Mouse (Mus musculus): ENCODE results near the gene Arl10. TPM values are rescaled to one million over a fixed set of nuclear protein-coding genes. Genes with fewer than 3 reads are reported as not detected.

Gene Arl10
- polyA plus RNA-seq, 1 experiment: 24.8 TPM

- Histone ChIP-seq H3K79me3 (ENCODE audit: low read depth) (peaks cover 2% of the 10 kb centered on the region), H3K4me3 (ENCODE audit: insufficient read depth, poor library complexity, severe bottlenecking) (no peak overlapping the region), H3K27me3 (ENCODE audit: control insufficient read depth, insufficient read depth, insufficient read length) (no peaks in the 10 kb centered on the region), H3K79me2 (ENCODE audit: control insufficient read depth, insufficient read depth) (peaks cover 14% of the 10 kb centered on the region), H3ac (ENCODE audit: control insufficient read depth, insufficient read length, low read depth) (no peak overlapping the region), H3K36me3 (ENCODE audit: control insufficient read depth, insufficient read depth) (peaks cover 72% of the 10 kb centered on the region)
- TF ChIP-seq MYOD1 (IDR thresholded peaks at IDR 0.05; ENCODE audit: control insufficient read depth, insufficient read length, low read depth) (no peak), MAX (IDR thresholded peaks at IDR 0.05) (no peak), FOSL1 (IDR thresholded peaks at IDR 0.05; ENCODE audit: insufficient read depth, low read length, poor library complexity, severe bottlenecking) (no peak), CEBPB (IDR thresholded peaks at IDR 0.05; ENCODE audit: low read depth) (no peak), USF1 (IDR thresholded peaks at IDR 0.05; ENCODE audit: low read depth) (no peak), CTCF (IDR thresholded peaks at IDR 0.05; ENCODE audit: control insufficient read depth, insufficient read depth, insufficient read length) (no peak), MYOG (IDR thresholded peaks at IDR 0.05; ENCODE audit: control insufficient read depth, extremely low read depth, insufficient read length) (no peak)
Observed at GRCm38 (mm10) chr13:54557652-54558051, 17.2 kb upstream of the Arl10 start.

- Histone ChIP-seq H3K79me2 (ENCODE audit: control insufficient read depth, insufficient read depth) (peaks cover 34% of the 10 kb centered on the region), H3ac (ENCODE audit: control insufficient read depth, insufficient read length, low read depth) (no peak overlapping the region), H3K36me3 (ENCODE audit: control insufficient read depth, insufficient read depth) (peaks cover 54% of the 10 kb centered on the region), H3K4me3 (ENCODE audit: insufficient read depth, poor library complexity, severe bottlenecking) (no peak overlapping the region), H3K27me3 (ENCODE audit: control insufficient read depth, insufficient read depth, insufficient read length) (no peaks in the 10 kb centered on the region), H3K79me3 (ENCODE audit: low read depth) (peaks cover 21% of the 10 kb centered on the region)
- TF ChIP-seq USF1 (IDR thresholded peaks at IDR 0.05; ENCODE audit: low read depth) (no peak), CTCF (IDR thresholded peaks at IDR 0.05; ENCODE audit: control insufficient read depth, insufficient read depth, insufficient read length) (no peak), MYOD1 (IDR thresholded peaks at IDR 0.05; ENCODE audit: control insufficient read depth, insufficient read length, low read depth) (no peak), CEBPB (IDR thresholded peaks at IDR 0.05; ENCODE audit: low read depth) (no peak), MYOG (IDR thresholded peaks at IDR 0.05; ENCODE audit: control insufficient read depth, extremely low read depth, insufficient read length) (no peak), MAX (IDR thresholded peaks at IDR 0.05) (no peak), FOSL1 (IDR thresholded peaks at IDR 0.05; ENCODE audit: insufficient read depth, low read length, poor library complexity, severe bottlenecking) (no peak)
Observed at GRCm38 (mm10) chr13:54559656-54560055, 15.2 kb upstream of the Arl10 start.

- Histone ChIP-seq H3K79me2 (ENCODE audit: control insufficient read depth, insufficient read depth) (peaks cover 38% of the 10 kb centered on the region), H3K4me3 (ENCODE audit: insufficient read depth, poor library complexity, severe bottlenecking) (no peak overlapping the region), H3K36me3 (ENCODE audit: control insufficient read depth, insufficient read depth) (peaks cover 47% of the 10 kb centered on the region), H3K27me3 (ENCODE audit: control insufficient read depth, insufficient read depth, insufficient read length) (no peaks in the 10 kb centered on the region), H3K79me3 (ENCODE audit: low read depth) (peaks cover 26% of the 10 kb centered on the region), H3ac (ENCODE audit: control insufficient read depth, insufficient read length, low read depth) (no peak overlapping the region)
- no peak for TF ChIP-seq FOSL1 (IDR thresholded peaks at IDR 0.05; ENCODE audit: insufficient read depth, low read length, poor library complexity, severe bottlenecking)
- no peak for TF ChIP-seq USF1 (IDR thresholded peaks at IDR 0.05; ENCODE audit: low read depth)
- TF ChIP-seq CTCF (IDR thresholded peaks at IDR 0.05; ENCODE audit: control insufficient read depth, insufficient read depth, insufficient read length): no peak
Observed at GRCm38 (mm10) chr13:54560608-54561007, 14.2 kb upstream of the Arl10 start.

GRCm38 (mm10) chr13:54562562-54562961 lies 12.3 kb upstream of the Arl10 start:
- peaks cover 29% of the 10 kb centered on the region for H3K36me3 ChIP-seq (ENCODE audit: control insufficient read depth, insufficient read depth)
- H3K4me3 ChIP-seq (ENCODE audit: insufficient read depth, poor library complexity, severe bottlenecking): no peak overlapping the region
- no peak overlapping the region for H3ac ChIP-seq (ENCODE audit: control insufficient read depth, insufficient read length, low read depth)
- peaks cover 38% of the 10 kb centered on the region for H3K79me2 ChIP-seq (ENCODE audit: control insufficient read depth, insufficient read depth)
- no peak for TF ChIP-seq USF1 (IDR thresholded peaks at IDR 0.05; ENCODE audit: low read depth)
- TF ChIP-seq MYOD1 (IDR thresholded peaks at IDR 0.05; ENCODE audit: control insufficient read depth, insufficient read length, low read depth): peak; percentile 33
- no peak for TF ChIP-seq MYOG (IDR thresholded peaks at IDR 0.05; ENCODE audit: control insufficient read depth, extremely low read depth, insufficient read length)
- TF ChIP-seq CEBPB (IDR thresholded peaks at IDR 0.05; ENCODE audit: low read depth): no peak
- peaks cover 26% of the 10 kb centered on the region for H3K79me3 ChIP-seq (ENCODE audit: low read depth)
- no peaks in the 10 kb centered on the region for H3K27me3 ChIP-seq (ENCODE audit: control insufficient read depth, insufficient read depth, insufficient read length)

- peak overlapping the region; percentile 92 for H3ac ChIP-seq (ENCODE audit: control insufficient read depth, insufficient read length, low read depth)
- H3K36me3 ChIP-seq (ENCODE audit: control insufficient read depth, insufficient read depth): peaks cover 9% of the 10 kb centered on the region
- peaks cover 38% of the 10 kb centered on the region for H3K79me2 ChIP-seq (ENCODE audit: control insufficient read depth, insufficient read depth)
- peak overlapping the region; percentile 96 for H3K4me3 ChIP-seq (ENCODE audit: insufficient read depth, poor library complexity, severe bottlenecking)
- H3K27me3 ChIP-seq (ENCODE audit: control insufficient read depth, insufficient read depth, insufficient read length): no peaks in the 10 kb centered on the region
- TF ChIP-seq CTCF (IDR thresholded peaks at IDR 0.05; ENCODE audit: control insufficient read depth, insufficient read depth, insufficient read length) (no peak), MYOG (IDR thresholded peaks at IDR 0.05; ENCODE audit: control insufficient read depth, extremely low read depth, insufficient read length) (no peak), MYOD1 (IDR thresholded peaks at IDR 0.05; ENCODE audit: control insufficient read depth, insufficient read length, low read depth) (no peak), CEBPB (IDR thresholded peaks at IDR 0.05; ENCODE audit: low read depth) (no peak), USF1 (IDR thresholded peaks at IDR 0.05; ENCODE audit: low read depth) (no peak), MAX (IDR thresholded peaks at IDR 0.05) (no peak), FOSL1 (IDR thresholded peaks at IDR 0.05; ENCODE audit: insufficient read depth, low read length, poor library complexity, severe bottlenecking) (no peak)
- peaks cover 26% of the 10 kb centered on the region for H3K79me3 ChIP-seq (ENCODE audit: low read depth)
Observed at GRCm38 (mm10) chr13:54564232-54565200, 10.3 kb upstream of the Arl10 start.

Data from C2C12 (cell line).